Mouse (Mus musculus) hindbrain, embryonic 16.5 days (tissue): ENCODE data around the gene Sema3b. TPM values are rescaled to one million over a fixed set of nuclear protein-coding genes. Genes with fewer than 3 reads are reported as not detected.

Experiments
- ATAC-seq: fragments of 200-750 bp; cut with Nextera tagmentation; 2 replicates; pipeline ENCODE4 v1.8.0; 2017; ENCODE audit warnings: moderate TSS enrichment, moderate library complexity
- H3K27ac ChIP-seq: fragments of 300-500 bp; sonication (generic); 2 replicates; pipeline ENCODE4 v1.5.1; 2014; ENCODE audit warnings: low read depth, mild to moderate bottlenecking, control low read depth, low read length, moderate library complexity
- H3K27me3 ChIP-seq: fragments of 300-500 bp; sonication (generic); replicated peaks from 2 replicates; pipeline ENCODE4 v1.6.1; 2014; ENCODE audit warnings: low read length; ENCODE audit not compliant: control insufficient read depth, insufficient read depth
- H3K36me3 ChIP-seq: fragments of 300-500 bp; sonication (generic); 2 replicates; pipeline ENCODE4 v1.6.1; 2014; ENCODE audit warnings: mild to moderate bottlenecking, low read length, moderate library complexity, mixed read lengths; ENCODE audit not compliant: control insufficient read depth, insufficient read depth
- H3K4me1 ChIP-seq: fragments of 300-500 bp; sonication (generic); 2 replicates; pipeline ENCODE4 v1.6.1; 2014; ENCODE audit warnings: low read depth, low read length; ENCODE audit not compliant: control insufficient read depth, insufficient read depth
- H3K4me2 ChIP-seq: fragments of 300-500 bp; sonication (generic); 2 replicates; pipeline ENCODE4 v1.6.1; 2014; ENCODE audit warnings: mild to moderate bottlenecking, low read length, control low read depth, moderate library complexity
- H3K4me3 ChIP-seq: fragments of 300-500 bp; sonication (generic); 2 replicates; pipeline ENCODE4 v1.5.1; 2014; ENCODE audit warnings: mild to moderate bottlenecking, low read length, control low read depth, moderate library complexity
- H3K9ac ChIP-seq: fragments of 300-500 bp; sonication (generic); 2 replicates; pipeline ENCODE4 v1.6.1; 2014; ENCODE audit warnings: low read depth, mild to moderate bottlenecking, control low read depth, low read length, moderate library complexity
- H3K9me3 ChIP-seq: fragments of 300-500 bp; sonication (generic); 2 replicates; pipeline ENCODE4 v1.6.1; 2014; ENCODE audit warnings: mild to moderate bottlenecking, low read length, moderate library complexity; ENCODE audit not compliant: control insufficient read depth
- WGBS: fragments of 180-500 bp; shearing (Covaris S2); extraction: QIAGEN DNeasy Blood & Tissue Kit; methylation state at CpG from one replicate; pipeline ENCODE4 v1.1.7; 2014; 5-methylcytosine and 5-hydroxymethylcytosine counted together
- polyA plus RNA-seq: library from polyadenylated mRNA; unstranded; fragments of >200 nt; fragmentation: Nextera tagmentation; extraction: Ambion mirVana; gene quantifications from 2 replicates; pipeline ENCODE4 v1.2.1, GENCODE M21; 2015

Gene Sema3b
- polyA plus RNA-seq, 1 experiment from 2014 or later = 7.0 TPM

DNA sequence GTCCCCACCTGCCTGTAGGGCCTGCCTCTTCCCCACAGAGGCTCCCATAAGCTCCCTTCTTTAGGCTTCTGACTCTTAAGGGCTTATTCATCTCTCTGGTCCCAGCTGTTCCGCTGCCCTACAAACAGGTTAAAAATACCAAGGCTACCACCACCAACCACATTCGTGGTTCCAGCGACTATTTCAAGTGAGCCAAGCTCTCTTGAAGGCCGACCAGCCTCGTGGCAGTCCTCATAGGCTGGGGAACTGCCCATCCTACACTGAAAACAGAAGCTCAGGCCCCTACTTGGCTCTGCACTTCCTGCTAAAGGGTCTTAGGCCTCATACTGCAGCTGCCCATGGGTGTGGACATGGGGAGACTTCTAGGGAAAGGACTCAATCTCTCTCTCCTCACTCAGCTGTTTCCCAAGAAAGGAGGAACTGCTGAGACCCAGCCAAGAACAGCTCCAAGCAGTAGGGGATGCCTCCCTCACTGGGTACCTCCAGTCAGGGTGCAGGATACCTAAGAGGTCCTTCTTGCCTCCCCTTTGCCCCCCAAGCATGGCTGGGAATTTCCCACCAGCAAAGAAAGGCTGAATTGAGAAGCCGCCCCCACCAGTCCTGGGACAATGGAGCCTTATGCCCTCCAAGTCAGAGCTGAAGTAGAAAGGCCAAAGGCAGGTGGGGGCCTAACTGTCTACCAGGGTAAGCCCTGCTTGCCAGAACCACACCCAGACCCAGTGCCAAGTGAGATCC lies 2.6 kb upstream of the Sema3b start:
- Histone ChIP-seq H3K27ac (peak overlapping the region; percentile 99), H3K4me2 (peak overlapping the region; percentile 87), H3K4me1 (peaks cover 11% of the 10 kb centered on the region), H3K27me3 (no peaks in the 10 kb centered on the region), H3K9ac (peak overlapping the region; percentile 77), H3K36me3 (peaks cover 20% of the 10 kb centered on the region), H3K4me3 (peak overlapping the region; percentile 44), H3K9me3 (no peaks in the 10 kb centered on the region)
- 58% methylated on average over 6 of the region's 6 CpGs for WGBS
- no peak for ATAC-seq

DNA sequence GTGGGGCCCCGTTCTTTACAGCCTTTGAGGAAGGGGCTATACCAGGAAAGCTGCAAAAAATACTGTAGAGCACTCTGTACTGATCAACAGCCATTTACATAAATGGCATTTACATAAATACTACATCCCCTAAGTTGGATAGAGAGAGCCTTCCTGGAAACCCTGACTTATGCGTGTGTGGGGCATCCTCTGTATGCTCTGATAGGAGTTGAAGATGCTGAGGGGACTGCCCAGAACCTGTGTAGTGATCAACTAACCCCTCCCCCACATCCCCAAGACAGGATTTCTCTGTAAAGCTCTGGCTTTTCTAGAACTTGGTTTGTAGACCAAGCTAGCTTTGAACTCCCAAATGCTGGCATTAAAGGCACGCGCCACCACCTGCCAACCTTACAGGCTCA lies 403 bp upstream of the Sema3b start:
- 63% methylated on average over 4 of the region's 4 CpGs for WGBS
- Histone ChIP-seq H3K27ac (no peak overlapping the region), H3K4me3 (no peak overlapping the region), H3K36me3 (peaks cover 3% of the 10 kb centered on the region; the same call in 1 of the 2 replicates), H3K9me3 (no peaks in the 10 kb centered on the region), H3K4me2 (no peak overlapping the region), H3K4me1 (peaks cover 11% of the 10 kb centered on the region), H3K9ac (no peak overlapping the region), H3K27me3 (no peaks in the 10 kb centered on the region; the same call in 1 of the 2 replicates)
- ATAC-seq = no peak

DNA sequence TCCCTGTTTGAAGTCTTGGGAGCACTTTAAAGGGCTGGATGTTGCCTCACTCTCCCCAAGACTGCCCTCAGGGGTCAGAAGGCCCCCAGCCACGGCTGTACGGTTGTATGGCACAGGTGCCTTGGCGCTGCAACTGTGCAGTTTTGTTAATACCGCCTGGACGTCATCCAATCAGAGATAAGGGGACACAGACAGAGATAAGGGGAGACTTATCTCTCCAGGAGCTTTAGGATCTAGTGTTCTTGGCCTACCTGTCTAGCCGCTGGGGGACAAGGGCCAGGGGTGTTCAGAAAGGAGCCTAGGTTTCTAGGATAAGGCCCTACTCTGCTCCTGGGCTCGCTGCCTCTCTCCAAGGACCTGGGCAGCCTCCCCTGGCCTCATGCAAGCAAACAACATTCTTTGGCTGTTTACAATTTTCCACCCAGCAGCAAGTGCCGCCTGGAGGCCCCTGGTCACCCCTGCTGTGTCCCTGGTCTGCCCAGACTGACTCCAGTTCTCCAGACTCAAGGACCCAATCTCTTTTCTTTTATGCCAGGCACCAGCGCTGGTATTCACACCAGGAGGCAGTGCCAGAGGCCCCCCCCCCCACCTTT lies 1.3 kb downstream of the Sema3b start:
- Histone ChIP-seq H3K4me3 (no peak overlapping the region), H3K36me3 (no peaks in the 10 kb centered on the region), H3K27me3 (no peaks in the 10 kb centered on the region; the same call in 1 of the 2 replicates), H3K4me2 (no peak overlapping the region), H3K27ac (peak overlapping the region; percentile 14; the same call in 1 of the 2 replicates), H3K4me1 (peaks cover 11% of the 10 kb centered on the region), H3K9me3 (no peaks in the 10 kb centered on the region), H3K9ac (no peak overlapping the region)
- 55% methylated on average over 9 of the region's 9 CpGs for WGBS
- no peak for ATAC-seq

DNA sequence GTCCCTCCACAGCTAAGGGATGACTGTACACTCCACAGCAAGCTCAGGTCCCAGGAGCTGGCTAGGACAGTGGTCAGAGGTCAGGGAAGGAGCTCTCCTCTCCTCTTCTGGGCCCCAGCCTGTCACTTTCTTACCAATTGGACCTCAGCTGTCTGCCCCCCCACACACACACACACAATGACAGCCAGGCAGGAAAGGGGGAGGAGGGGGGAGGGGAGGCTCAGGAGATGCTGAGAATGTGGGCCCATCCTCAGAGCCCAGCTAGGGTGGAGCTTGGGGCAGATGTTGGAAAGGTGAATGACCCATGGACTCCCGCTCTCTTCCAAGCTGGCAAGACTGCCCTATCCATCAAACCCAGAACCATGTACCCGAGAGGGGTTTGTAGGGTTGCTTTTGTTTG lies 2.0 kb downstream of the Sema3b start:
- H3K27me3 ChIP-seq = no peaks in the 10 kb centered on the region; the same call in 1 of the 2 replicates
- no peak overlapping the region for H3K4me3 ChIP-seq
- no peaks in the 10 kb centered on the region for H3K9me3 ChIP-seq
- 60% methylated on average over 2 of the region's 2 CpGs for WGBS
- no peak overlapping the region for H3K9ac ChIP-seq
- no peak for ATAC-seq
- H3K4me1 ChIP-seq = peaks cover 10% of the 10 kb centered on the region
- no peaks in the 10 kb centered on the region for H3K36me3 ChIP-seq
- no peak overlapping the region for H3K4me2 ChIP-seq
- no peak overlapping the region for H3K27ac ChIP-seq

DNA sequence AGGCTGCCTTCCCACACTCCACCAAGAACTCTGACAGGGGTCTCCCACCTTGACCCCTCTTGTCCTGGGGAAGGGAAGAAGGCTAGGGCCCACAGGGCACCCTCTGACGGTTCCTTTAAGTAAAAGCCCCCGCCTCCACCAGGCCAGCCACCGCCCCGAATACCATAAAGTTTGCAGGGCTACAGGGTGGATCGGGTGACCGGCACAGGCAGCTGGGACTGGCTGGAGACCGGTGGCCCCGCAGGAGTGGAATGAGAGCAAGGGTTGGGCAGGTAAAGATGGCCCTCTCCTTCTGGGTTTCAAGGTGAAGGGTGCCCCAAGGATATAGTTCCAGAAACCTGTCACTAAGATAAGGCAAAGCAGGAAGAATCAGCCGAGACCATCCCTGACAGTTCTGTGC lies 2.4 kb downstream of the Sema3b start:
- H3K4me1 ChIP-seq = peaks cover 9% of the 10 kb centered on the region
- H3K9me3 ChIP-seq = no peaks in the 10 kb centered on the region
- no peak overlapping the region for H3K27ac ChIP-seq
- ATAC-seq = no peak
- no peak overlapping the region for H3K9ac ChIP-seq
- WGBS = 20% methylated on average over 9 of the region's 9 CpGs
- no peak overlapping the region for H3K4me2 ChIP-seq
- no peak overlapping the region for H3K4me3 ChIP-seq
- no peaks in the 10 kb centered on the region; the same call in 1 of the 2 replicates for H3K27me3 ChIP-seq
- no peaks in the 10 kb centered on the region for H3K36me3 ChIP-seq

DNA sequence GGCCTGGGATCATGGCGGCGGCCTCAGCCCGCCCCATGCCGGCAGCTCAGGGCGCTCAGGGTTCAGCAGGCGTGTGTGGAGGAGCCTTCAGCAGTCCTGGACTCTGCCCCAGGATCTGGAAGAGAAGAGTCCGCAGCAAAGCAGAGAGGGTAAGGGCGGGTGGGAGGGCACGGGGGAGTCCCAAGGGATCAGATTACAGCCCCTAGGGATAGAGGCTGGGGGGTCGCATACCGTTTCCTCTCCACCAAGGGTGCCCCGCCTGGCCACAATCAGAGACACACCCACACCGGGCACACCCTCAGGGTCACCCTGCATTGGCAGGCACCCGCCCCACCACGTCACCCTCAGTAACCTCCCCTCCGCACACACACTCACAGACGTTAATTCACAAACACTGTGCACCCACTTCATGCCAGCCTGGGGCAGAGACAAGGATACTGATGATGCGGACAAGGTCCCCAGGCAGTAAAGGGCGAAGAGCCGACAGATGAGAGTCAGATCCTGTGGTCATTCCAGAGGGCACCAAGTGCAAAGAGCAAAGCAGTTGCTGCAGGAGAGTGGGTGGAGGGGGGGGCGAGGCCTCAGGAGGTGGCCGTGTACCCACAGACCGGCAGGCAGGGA lies 3.9 kb downstream of the Sema3b start:
- Histone ChIP-seq H3K9ac (no peak overlapping the region), H3K36me3 (no peaks in the 10 kb centered on the region), H3K9me3 (no peaks in the 10 kb centered on the region), H3K4me2 (no peak overlapping the region), H3K4me3 (no peak overlapping the region), H3K27ac (no peak overlapping the region), H3K27me3 (no peaks in the 10 kb centered on the region; the same call in 1 of the 2 replicates), H3K4me1 (peaks cover 7% of the 10 kb centered on the region)
- WGBS = 35% methylated on average over 23 of the region's 23 CpGs
- ATAC-seq = no peak

DNA sequence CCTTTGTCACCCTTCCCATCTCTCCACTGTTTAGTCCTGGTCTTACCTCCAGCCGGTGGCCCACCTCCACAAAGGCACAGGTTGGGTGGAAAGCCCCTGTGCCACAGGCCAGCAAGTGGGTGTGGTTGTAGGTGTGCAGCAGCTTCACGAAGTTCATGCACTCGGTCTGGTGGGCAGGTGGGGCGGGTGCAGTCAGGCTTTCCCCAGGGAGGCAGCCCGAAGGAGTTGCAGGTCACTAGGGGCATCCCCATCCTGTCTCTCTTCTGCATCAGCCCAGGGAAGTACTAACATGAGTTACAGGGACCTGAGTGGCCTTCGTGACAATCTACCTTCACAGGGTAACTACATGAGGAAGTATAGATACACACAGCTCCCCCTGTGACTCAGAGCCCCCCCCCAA lies 5.8 kb downstream of the Sema3b start:
- no peaks in the 10 kb centered on the region; the same call in 1 of the 2 replicates for H3K27me3 ChIP-seq
- H3K4me1 ChIP-seq = peaks cover 7% of the 10 kb centered on the region
- H3K9ac ChIP-seq = no peak overlapping the region
- no peak overlapping the region for H3K27ac ChIP-seq
- 89% methylated on average over 6 of the region's 6 CpGs for WGBS
- H3K9me3 ChIP-seq = no peaks in the 10 kb centered on the region
- H3K4me3 ChIP-seq = no peak overlapping the region
- ATAC-seq = no peak
- no peak overlapping the region for H3K4me2 ChIP-seq
- H3K36me3 ChIP-seq = no peaks in the 10 kb centered on the region

DNA sequence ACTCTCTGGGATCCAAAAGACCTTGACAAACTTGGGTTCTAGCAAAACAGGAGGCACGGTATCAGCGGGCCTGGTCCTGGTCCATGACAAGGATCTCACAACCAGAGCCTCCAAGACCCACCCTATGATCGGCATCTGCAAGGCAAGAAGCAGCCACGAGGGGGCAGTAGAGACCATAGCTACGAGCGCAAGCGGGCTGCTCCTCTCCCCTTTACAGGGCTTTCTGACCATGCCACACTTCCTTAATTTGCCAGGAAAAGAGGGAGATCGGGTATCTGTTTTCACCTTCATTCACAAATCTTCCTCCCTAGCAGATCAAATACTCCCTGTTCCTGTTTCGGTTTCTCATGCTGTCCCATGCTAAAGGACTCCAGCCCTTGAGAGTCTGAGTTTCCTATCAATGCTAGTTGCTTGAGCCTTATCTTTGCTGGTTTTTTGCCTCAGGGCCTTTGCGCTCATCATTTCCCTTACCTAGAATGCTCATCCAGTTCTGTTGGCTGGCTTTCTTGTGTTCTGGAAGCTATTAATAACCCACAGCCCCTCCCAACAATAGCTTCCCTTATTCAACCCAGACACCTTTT lies 6.9 kb downstream of the Sema3b start:
- WGBS = 12% methylated on average over 10 of the region's 10 CpGs
- no peak overlapping the region for H3K4me3 ChIP-seq
- peak; percentile 77 for ATAC-seq
- no peak overlapping the region for H3K4me2 ChIP-seq
- no peaks in the 10 kb centered on the region for H3K9me3 ChIP-seq
- peaks cover 7% of the 10 kb centered on the region for H3K4me1 ChIP-seq
- H3K36me3 ChIP-seq = no peaks in the 10 kb centered on the region
- H3K27me3 ChIP-seq = no peaks in the 10 kb centered on the region; the same call in 1 of the 2 replicates
- no peak overlapping the region for H3K27ac ChIP-seq
- H3K9ac ChIP-seq = peak overlapping the region; percentile 28

DNA sequence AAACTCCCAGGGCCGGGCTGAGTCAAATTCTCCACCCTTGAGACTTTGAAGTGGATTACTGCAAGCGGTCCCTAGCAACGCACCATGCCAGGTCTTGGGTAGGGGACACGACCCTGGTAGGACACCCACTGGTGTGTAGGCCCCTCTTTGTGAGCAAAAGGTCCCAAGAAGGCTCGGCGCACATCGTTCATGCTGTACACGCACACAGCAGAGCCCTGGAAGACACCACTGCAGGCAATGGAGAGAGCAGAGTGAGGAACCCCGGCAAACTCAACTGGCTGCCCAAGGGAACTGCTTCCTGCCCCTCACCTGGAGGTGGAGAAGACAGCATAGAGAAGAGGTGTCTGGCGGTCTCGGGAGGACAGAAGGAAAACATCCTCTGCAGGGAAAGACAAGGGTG lies 7.8 kb downstream of the Sema3b start:
- no peak for ATAC-seq
- Histone ChIP-seq H3K9ac (no peak overlapping the region), H3K36me3 (no peaks in the 10 kb centered on the region), H3K4me2 (no peak overlapping the region), H3K4me1 (peaks cover 7% of the 10 kb centered on the region), H3K9me3 (no peaks in the 10 kb centered on the region), H3K27ac (no peak overlapping the region), H3K4me3 (no peak overlapping the region), H3K27me3 (no peaks in the 10 kb centered on the region)
- WGBS = 78% methylated on average over 11 of the region's 11 CpGs
